Mouse (Mus musculus) forebrain, postnatal 0 days (tissue): ENCODE results near the gene Usp24. TPM values are rescaled to one million over a fixed set of nuclear protein-coding genes. Genes with fewer than 3 reads are reported as not detected.
A peak's percentile ranks its signal among the peaks of the same experiment; 100 is the strongest.

Experiments
- ATAC-seq: fragments of 200-750 bp; cut with Nextera tagmentation; 2 replicates; pipeline ENCODE4 v1.8.0; 2017; ENCODE audit warnings: mild to moderate bottlenecking, moderate library complexity
- DNase-seq: peaks from one replicate; pipeline ENCODE4 v3.0.0-alpha.2; 2015
- H3K27ac ChIP-seq: fragments of 300-500 bp; sonication (generic); 2 replicates; pipeline ENCODE4 v1.5.1; 2014; ENCODE audit warnings: low read depth, mild to moderate bottlenecking, antibody characterized with exemption, low read length, moderate library complexity, mixed read lengths
- H3K27me3 ChIP-seq: fragments of 300-500 bp; sonication (generic); 2 replicates; pipeline ENCODE4 v1.6.1; 2014; ENCODE audit warnings: mild to moderate bottlenecking, low read length, mixed read lengths; ENCODE audit not compliant: insufficient read depth
- H3K36me3 ChIP-seq: fragments of 300-500 bp; sonication (generic); 2 replicates; pipeline ENCODE4 v1.6.1; 2014; ENCODE audit warnings: mild to moderate bottlenecking, moderate library complexity; ENCODE audit not compliant: insufficient read depth
- H3K4me1 ChIP-seq: fragments of 300-500 bp; sonication (generic); 2 replicates; pipeline ENCODE4 v1.6.1; 2014; ENCODE audit warnings: antibody characterized with exemption; ENCODE audit not compliant: insufficient read depth
- H3K4me2 ChIP-seq: fragments of 300-500 bp; sonication (generic); 2 replicates; pipeline ENCODE4 v1.6.1; 2014; ENCODE audit warnings: low read depth, mild to moderate bottlenecking, moderate library complexity
- H3K4me3 ChIP-seq: fragments of 300-500 bp; sonication (generic); 2 replicates; pipeline ENCODE4 v1.5.1; 2014; ENCODE audit warnings: low read depth, low read length, mixed read lengths
- H3K9ac ChIP-seq: fragments of 300-500 bp; sonication (generic); 2 replicates; pipeline ENCODE4 v1.6.1; 2014; ENCODE audit warnings: mild to moderate bottlenecking
- H3K9me3 ChIP-seq: fragments of 300-500 bp; sonication (generic); 2 replicates; pipeline ENCODE4 v1.6.1; 2016; ENCODE audit warnings: low read length
- CTCF ChIP-seq: sonication (generic); IDR thresholded peaks from 2 replicates; pipeline ENCODE4 v1.5.1; 2016; ENCODE audit warnings: antibody characterized with exemption, control low read depth, low read depth
- WGBS: fragments of 180-500 bp; shearing (Covaris S2); extraction: QIAGEN DNeasy Blood & Tissue Kit; methylation state at CpG from one replicate; pipeline ENCODE4 v1.1.7; 2014; 5-methylcytosine and 5-hydroxymethylcytosine counted together
- polyA plus RNA-seq: library from polyadenylated mRNA; unstranded; fragments of >200 nt; fragmentation: Nextera tagmentation; extraction: Ambion mirVana; gene quantifications from 2 replicates; pipeline ENCODE4 v1.2.1, GENCODE M21; 2015
- total RNA-seq: library from RNA; depleted of rRNA; stranded (reverse); fragments of >200 nt; gene quantifications from 2 replicates; pipeline ENCODE4 v1.2.3, GENCODE M21; 2014

Usp24 gene
- total and polyA plus RNA-seq, 2 experiments from 2014 or later: 7.8 to 31.5 TPM

GRCm38 (mm10) chr4:106428616-106429015 lies 112.6 kb downstream of the Usp24 start:
- 92% methylated on average over 6 of the region's 6 CpGs for WGBS
- ATAC-seq: no peak
- no peaks in the 10 kb centered on the region for H3K4me1 ChIP-seq
- H3K9me3 ChIP-seq: no peaks in the 10 kb centered on the region
- no peak overlapping the region for H3K9ac ChIP-seq
- no peaks in the 10 kb centered on the region for H3K27me3 ChIP-seq
- H3K36me3 ChIP-seq: peaks cover 71% of the 10 kb centered on the region
- H3K4me3 ChIP-seq: no peak overlapping the region
- H3K4me2 ChIP-seq: no peak overlapping the region
- TF ChIP-seq CTCF: no peak
- H3K27ac ChIP-seq: no peak overlapping the region
- no peak for DNase-seq

- WGBS: 85% methylated on average over 7 of the region's 7 CpGs
- Histone ChIP-seq H3K27me3 (no peaks in the 10 kb centered on the region), H3K9me3 (no peaks in the 10 kb centered on the region), H3K36me3 (peaks cover 73% of the 10 kb centered on the region), H3K4me2 (no peak overlapping the region), H3K4me3 (no peak overlapping the region), H3K4me1 (no peaks in the 10 kb centered on the region), H3K27ac (no peak overlapping the region), H3K9ac (no peak overlapping the region)
- DNase-seq (no peak), ATAC-seq (no peak)
- no peak for TF ChIP-seq CTCF
Observed at GRCm38 (mm10) chr4:106429106-106429505, 113.1 kb downstream of the Usp24 start.

- Histone ChIP-seq H3K27ac (no peak overlapping the region), H3K27me3 (no peaks in the 10 kb centered on the region), H3K9ac (no peak overlapping the region), H3K4me1 (no peaks in the 10 kb centered on the region), H3K4me3 (no peak overlapping the region), H3K9me3 (no peaks in the 10 kb centered on the region), H3K4me2 (no peak overlapping the region), H3K36me3 (peaks cover 72% of the 10 kb centered on the region)
- ATAC-seq (no peak), DNase-seq (no peak)
- 91% methylated on average over 5 of the region's 5 CpGs for WGBS
- TF ChIP-seq CTCF: no peak
Observed at GRCm38 (mm10) chr4:106430431-106430830, 114.4 kb downstream of the Usp24 start.

- no peak overlapping the region for H3K9ac ChIP-seq
- no peak overlapping the region for H3K27ac ChIP-seq
- ATAC-seq (no peak), DNase-seq (no peak)
- no peaks in the 10 kb centered on the region for H3K4me1 ChIP-seq
- WGBS: 97% methylated on average over 2 of the region's 2 CpGs
- peaks cover 73% of the 10 kb centered on the region for H3K36me3 ChIP-seq
- no peak overlapping the region for H3K4me2 ChIP-seq
- H3K9me3 ChIP-seq: no peaks in the 10 kb centered on the region
- H3K27me3 ChIP-seq: no peaks in the 10 kb centered on the region
- no peak for TF ChIP-seq CTCF
- H3K4me3 ChIP-seq: no peak overlapping the region
Observed at GRCm38 (mm10) chr4:106435426-106435825, 119.4 kb downstream of the Usp24 start.

GRCm38 (mm10) chr4:106436475-106436874 lies 120.5 kb downstream of the Usp24 start:
- Histone ChIP-seq H3K27me3 (no peaks in the 10 kb centered on the region), H3K27ac (no peak overlapping the region), H3K9me3 (no peaks in the 10 kb centered on the region), H3K36me3 (peaks cover 67% of the 10 kb centered on the region), H3K9ac (no peak overlapping the region), H3K4me3 (no peak overlapping the region), H3K4me1 (no peaks in the 10 kb centered on the region), H3K4me2 (no peak overlapping the region)
- DNase-seq: peak; percentile 54
- TF ChIP-seq CTCF: peak; percentile 77
- WGBS: 51% methylated on average over 4 of the region's 4 CpGs
- ATAC-seq: peak; percentile 36; the same call in 1 of the 2 replicates

GRCm38 (mm10) chr4:106437207-106437606 lies 121.2 kb downstream of the Usp24 start:
- ATAC-seq (no peak), DNase-seq (no peak)
- Histone ChIP-seq H3K4me1 (no peaks in the 10 kb centered on the region), H3K27ac (no peak overlapping the region), H3K4me3 (no peak overlapping the region), H3K9ac (no peak overlapping the region), H3K27me3 (no peaks in the 10 kb centered on the region), H3K4me2 (no peak overlapping the region), H3K9me3 (no peaks in the 10 kb centered on the region), H3K36me3 (peaks cover 67% of the 10 kb centered on the region)
- TF ChIP-seq CTCF: no peak
- WGBS: 89% methylated on average over 5 of the region's 5 CpGs

- ATAC-seq: no peak
- no peak for DNase-seq
- no peak overlapping the region for H3K9ac ChIP-seq
- H3K4me2 ChIP-seq: no peak overlapping the region
- 90% methylated on average over 5 of the region's 5 CpGs for WGBS
- no peak for TF ChIP-seq CTCF
- no peaks in the 10 kb centered on the region for H3K27me3 ChIP-seq
- H3K9me3 ChIP-seq: no peaks in the 10 kb centered on the region
- no peak overlapping the region for H3K4me3 ChIP-seq
- peaks cover 68% of the 10 kb centered on the region for H3K36me3 ChIP-seq
- H3K4me1 ChIP-seq: no peaks in the 10 kb centered on the region
- H3K27ac ChIP-seq: no peak overlapping the region
Observed at GRCm38 (mm10) chr4:106438763-106439162, 122.8 kb downstream of the Usp24 start.
